Mouse (Mus musculus) hindbrain, embryonic 14.5 days (tissue): Measurements from ENCODE around the gene Fgfr2. TPM values are rescaled to one million over a fixed set of nuclear protein-coding genes. Genes with fewer than 3 reads are reported as not detected.

Experiments
- ATAC-seq: fragments of 200-750 bp; cut with Nextera tagmentation; 2 replicates; pipeline ENCODE4 v1.8.0; 2017; ENCODE audit warnings: moderate number of reproducible peaks, mild to moderate bottlenecking, moderate TSS enrichment, moderate library complexity; ENCODE audit not compliant: low FRiP score
- DNase-seq: peaks from one replicate; pipeline ENCODE4 v3.0.0-alpha.2; 2015; ENCODE audit warnings: low spot score
- H3K27ac ChIP-seq: fragments of 300-500 bp; sonication (generic); 2 replicates; pipeline ENCODE4 v1.5.1; 2014; ENCODE audit warnings: mild to moderate bottlenecking, moderate library complexity
- H3K27me3 ChIP-seq: fragments of 300-500 bp; sonication (generic); 2 replicates; pipeline ENCODE4 v1.6.1; 2014; ENCODE audit warnings: mild to moderate bottlenecking, low read length, mixed read lengths; ENCODE audit not compliant: control insufficient read depth, insufficient read depth
- H3K36me3 ChIP-seq: fragments of 300-500 bp; sonication (generic); replicated peaks from 2 replicates; pipeline ENCODE4 v1.6.1; 2014; ENCODE audit not compliant: control insufficient read depth, insufficient read depth
- H3K4me1 ChIP-seq: fragments of 300-500 bp; sonication (generic); replicated peaks from 2 replicates; pipeline ENCODE4 v1.6.1; 2014; ENCODE audit warnings: antibody characterized with exemption, low read length, mixed read lengths; ENCODE audit not compliant: control insufficient read depth, insufficient read depth
- H3K4me2 ChIP-seq: fragments of 300-500 bp; sonication (generic); replicated peaks from 2 replicates; pipeline ENCODE4 v1.6.1; 2014; ENCODE audit warnings: mild to moderate bottlenecking, moderate library complexity
- H3K4me3 ChIP-seq: fragments of 300-500 bp; sonication (generic); replicated peaks from 2 replicates; pipeline ENCODE4 v1.5.1; 2014; ENCODE audit warnings: mild to moderate bottlenecking, low read length
- H3K9ac ChIP-seq: fragments of 300-500 bp; sonication (generic); 2 replicates; pipeline ENCODE4 v1.6.1; 2014
- H3K9me3 ChIP-seq: fragments of 300-500 bp; sonication (generic); 2 replicates; pipeline ENCODE4 v1.6.1; 2016; ENCODE audit warnings: low read length; ENCODE audit not compliant: control insufficient read depth
- WGBS: fragments of 180-500 bp; shearing (Covaris S2); extraction: QIAGEN DNeasy Blood & Tissue Kit; methylation state at CpG from one replicate; pipeline ENCODE4 v1.1.7; 2014; 5-methylcytosine and 5-hydroxymethylcytosine counted together
- polyA plus RNA-seq: library from polyadenylated mRNA; unstranded; fragments of >200 nt; fragmentation: Nextera tagmentation; extraction: Ambion mirVana; gene quantifications from 2 replicates; pipeline ENCODE4 v1.2.1, GENCODE M21; 2014

The Fgfr2 gene
- polyA plus RNA-seq, 1 experiment from 2014 or later, result 43.5 TPM

GRCm38 (mm10) chr7:130985193-130985592, 2138.0 kb downstream of the Fgfr2 start:
- ATAC-seq (no peak), DNase-seq (no peak)
- Histone ChIP-seq H3K9ac (no peak overlapping the region), H3K4me1 (no peaks in the 10 kb centered on the region), H3K27me3 (no peaks in the 10 kb centered on the region), H3K9me3 (no peaks in the 10 kb centered on the region), H3K4me3 (no peak overlapping the region), H3K4me2 (no peak overlapping the region), H3K36me3 (no peaks in the 10 kb centered on the region), H3K27ac (no peak overlapping the region)
- 88% methylated on average over 12 of the region's 12 CpGs for WGBS

- DNase-seq (no peak), ATAC-seq (no peak)
- H3K9ac ChIP-seq, result no peak overlapping the region
Observed at GRCm38 (mm10) chr7:130984294-130984693, 2138.9 kb downstream of the Fgfr2 start.

GRCm38 (mm10) chr7:130982881-130983280, 2140.3 kb downstream of the Fgfr2 start:
- DNase-seq (no peak), ATAC-seq (no peak)
- Histone ChIP-seq H3K4me1 (peaks cover 3% of the 10 kb centered on the region), H3K9me3 (no peaks in the 10 kb centered on the region), H3K4me2 (no peak overlapping the region), H3K27me3 (no peaks in the 10 kb centered on the region), H3K27ac (no peak overlapping the region), H3K36me3 (no peaks in the 10 kb centered on the region), H3K9ac (no peak overlapping the region), H3K4me3 (no peak overlapping the region)
- WGBS, result 70% methylated on average over 3 of the region's 3 CpGs

More at GRCm38 (mm10) chr7:130984294-130984693, 2138.9 kb downstream of the Fgfr2 start:
- 86% methylated on average over 7 of the region's 7 CpGs for WGBS
- Histone ChIP-seq H3K27me3 (no peaks in the 10 kb centered on the region), H3K4me2 (no peak overlapping the region), H3K9me3 (no peaks in the 10 kb centered on the region), H3K4me1 (no peaks in the 10 kb centered on the region), H3K36me3 (no peaks in the 10 kb centered on the region), H3K4me3 (no peak overlapping the region), H3K27ac (no peak overlapping the region)

- WGBS, result 39% methylated on average over 4 of the region's 4 CpGs
- H3K36me3 ChIP-seq, result no peaks in the 10 kb centered on the region
- H3K27me3 ChIP-seq, result no peaks in the 10 kb centered on the region
- no peak overlapping the region for H3K27ac ChIP-seq
- H3K9ac ChIP-seq, result no peak overlapping the region
- H3K9me3 ChIP-seq, result no peaks in the 10 kb centered on the region
- no peak overlapping the region for H3K4me2 ChIP-seq
- DNase-seq (no peak), ATAC-seq (no peak)
- H3K4me3 ChIP-seq, result no peak overlapping the region
- H3K4me1 ChIP-seq, result peaks cover 8% of the 10 kb centered on the region
Observed at GRCm38 (mm10) chr7:130982371-130982770, 2140.8 kb downstream of the Fgfr2 start.

GRCm38 (mm10) chr7:130980130-130980529, 2143.0 kb downstream of the Fgfr2 start:
- DNase-seq, result no peak
- no peak overlapping the region for H3K4me2 ChIP-seq
- no peak overlapping the region for H3K27ac ChIP-seq
- H3K9me3 ChIP-seq, result no peaks in the 10 kb centered on the region
- H3K9ac ChIP-seq, result no peak overlapping the region
- no peak overlapping the region for H3K4me3 ChIP-seq
- no peaks in the 10 kb centered on the region for H3K27me3 ChIP-seq
- H3K36me3 ChIP-seq, result no peaks in the 10 kb centered on the region
- no peak for ATAC-seq
- peaks cover 11% of the 10 kb centered on the region for H3K4me1 ChIP-seq
- 93% methylated on average over 5 of the region's 5 CpGs for WGBS

- no peak for ATAC-seq
Observed at GRCm38 (mm10) chr7:130978545-130978944, 2144.6 kb downstream of the Fgfr2 start.

GRCm38 (mm10) chr7:130977794-130978521, 2145.2 kb downstream of the Fgfr2 start:
- Histone ChIP-seq H3K27ac (no peak overlapping the region), H3K4me1 (peaks cover 11% of the 10 kb centered on the region), H3K9ac (no peak overlapping the region), H3K27me3 (no peaks in the 10 kb centered on the region), H3K36me3 (no peaks in the 10 kb centered on the region), H3K9me3 (no peaks in the 10 kb centered on the region), H3K4me3 (no peak overlapping the region), H3K4me2 (no peak overlapping the region)
- DNase-seq, result peak; percentile 67
- WGBS, result 43% methylated on average over 5 of the region's 5 CpGs
- ATAC-seq, result peak; percentile 60; the same call in 1 of the 2 replicates

More at GRCm38 (mm10) chr7:130978545-130978944, 2144.6 kb downstream of the Fgfr2 start:
- Histone ChIP-seq H3K4me3 (no peak overlapping the region), H3K36me3 (no peaks in the 10 kb centered on the region), H3K9ac (no peak overlapping the region), H3K27me3 (no peaks in the 10 kb centered on the region), H3K4me1 (peaks cover 11% of the 10 kb centered on the region), H3K9me3 (no peaks in the 10 kb centered on the region), H3K27ac (no peak overlapping the region), H3K4me2 (no peak overlapping the region)
- WGBS, result 95% methylated on average over 1 of the region's 1 CpGs
- DNase-seq, result no peak

GRCm38 (mm10) chr7:130976305-130976935, 2146.7 kb downstream of the Fgfr2 start:
- Histone ChIP-seq H3K9ac (no peak overlapping the region), H3K4me3 (no peak overlapping the region), H3K9me3 (no peaks in the 10 kb centered on the region), H3K36me3 (no peaks in the 10 kb centered on the region), H3K27me3 (no peaks in the 10 kb centered on the region), H3K4me2 (no peak overlapping the region), H3K27ac (no peak overlapping the region), H3K4me1 (peaks cover 11% of the 10 kb centered on the region)
- 53% methylated on average over 13 of the region's 13 CpGs for WGBS
- DNase-seq, result no peak
- peak; percentile 34; the same call in 1 of the 2 replicates for ATAC-seq

- no peaks in the 10 kb centered on the region for H3K36me3 ChIP-seq
- ATAC-seq (no peak), DNase-seq (no peak)
- no peak overlapping the region for H3K4me3 ChIP-seq
- no peak overlapping the region for H3K4me2 ChIP-seq
- no peaks in the 10 kb centered on the region for H3K9me3 ChIP-seq
- 90% methylated on average over 9 of the region's 9 CpGs for WGBS
- no peak overlapping the region for H3K9ac ChIP-seq
- no peaks in the 10 kb centered on the region for H3K27me3 ChIP-seq
- no peak overlapping the region for H3K27ac ChIP-seq
- H3K4me1 ChIP-seq, result peaks cover 6% of the 10 kb centered on the region; the same call in 1 of the 2 replicates
Observed at GRCm38 (mm10) chr7:130972767-130973166, 2150.4 kb downstream of the Fgfr2 start.
